Mouse (Mus musculus): ENCODE results near the gene Spata17.

- TF ChIP-seq CTCF (IDR thresholded peaks at IDR 0.05) (no peak), POLR2A (IDR thresholded peaks at IDR 0.05; ENCODE audit: insufficient read depth, low read depth, low read length) (no peak), EP300 (IDR thresholded peaks at IDR 0.05; ENCODE audit: insufficient read depth, low read depth, low read length) (no peak)
Measured at GRCm38 (mm10) chr1:187175991-187176390, 39.3 kb downstream of the Spata17 start.

Measured in heart, adult 2 months (tissue).